Mouse (Mus musculus) midbrain, embryonic 14.5 days (tissue): Measurements from ENCODE around the gene Apobec3. TPM values are rescaled to one million over a fixed set of nuclear protein-coding genes. Genes with fewer than 3 reads are reported as not detected.
"Not testable (repeated sequence)": the region's sequence is repeated elsewhere in the genome, so short reads cannot be mapped to it uniquely, and the experiment has no call there.

Source experiments
- ATAC-seq: fragments of 200-750 bp; cut with Nextera tagmentation; 2 replicates; pipeline ENCODE4 v1.8.0; 2017; ENCODE audit warnings: moderate number of reproducible peaks, moderate library complexity; ENCODE audit not compliant: low FRiP score, low TSS enrichment
- DNase-seq: peaks from one replicate; pipeline ENCODE4 v3.0.0-alpha.2; 2015
- H3K27ac ChIP-seq: fragments of 300-500 bp; sonication (generic); replicated peaks from 2 replicates; pipeline ENCODE4 v1.5.1; 2014; ENCODE audit warnings: mild to moderate bottlenecking, low read depth, low read length, moderate library complexity
- H3K27me3 ChIP-seq: fragments of 300-500 bp; sonication (generic); 2 replicates; pipeline ENCODE4 v1.6.1; 2014; ENCODE audit warnings: low read length, control low read depth, mixed read lengths; ENCODE audit not compliant: control insufficient read depth, insufficient read depth
- H3K36me3 ChIP-seq: fragments of 300-500 bp; sonication (generic); 2 replicates; pipeline ENCODE4 v1.6.1; 2014; ENCODE audit warnings: low read length, control low read depth; ENCODE audit not compliant: control insufficient read depth, insufficient read depth
- H3K4me1 ChIP-seq: fragments of 300-500 bp; sonication (generic); 2 replicates; pipeline ENCODE4 v1.6.1; 2014; ENCODE audit warnings: mild to moderate bottlenecking, antibody characterized with exemption, low read length, control low read depth; ENCODE audit not compliant: control insufficient read depth, insufficient read depth
- H3K4me2 ChIP-seq: fragments of 300-500 bp; sonication (generic); 2 replicates; pipeline ENCODE4 v1.6.1; 2014; ENCODE audit warnings: mild to moderate bottlenecking, low read length, moderate library complexity
- H3K4me3 ChIP-seq: fragments of 300-500 bp; sonication (generic); replicated peaks from 2 replicates; pipeline ENCODE4 v1.5.1; 2014; ENCODE audit warnings: low read depth, low read length
- H3K9ac ChIP-seq: fragments of 300-500 bp; sonication (generic); replicated peaks from 2 replicates; pipeline ENCODE4 v1.6.1; 2014; ENCODE audit warnings: mild to moderate bottlenecking, low read length, moderate library complexity
- H3K9me3 ChIP-seq: fragments of 300-500 bp; sonication (generic); 2 replicates; pipeline ENCODE4 v1.6.1; 2016; ENCODE audit warnings: low read length, control low read depth, mixed read lengths; ENCODE audit not compliant: control insufficient read depth
- WGBS: fragments of 180-500 bp; shearing (Covaris S2); extraction: QIAGEN DNeasy Blood & Tissue Kit; methylation state at CpG from one replicate; pipeline ENCODE4 v1.1.7; 2014; 5-methylcytosine and 5-hydroxymethylcytosine counted together
- polyA plus RNA-seq: library from polyadenylated mRNA; unstranded; fragments of >200 nt; fragmentation: Nextera tagmentation; extraction: Ambion mirVana; gene quantifications from 2 replicates; pipeline ENCODE4 v1.2.1, GENCODE M21; 2014

The Apobec3 gene
- polyA plus RNA-seq, 1 experiment from 2014 or later = 5.0 TPM

DNA sequence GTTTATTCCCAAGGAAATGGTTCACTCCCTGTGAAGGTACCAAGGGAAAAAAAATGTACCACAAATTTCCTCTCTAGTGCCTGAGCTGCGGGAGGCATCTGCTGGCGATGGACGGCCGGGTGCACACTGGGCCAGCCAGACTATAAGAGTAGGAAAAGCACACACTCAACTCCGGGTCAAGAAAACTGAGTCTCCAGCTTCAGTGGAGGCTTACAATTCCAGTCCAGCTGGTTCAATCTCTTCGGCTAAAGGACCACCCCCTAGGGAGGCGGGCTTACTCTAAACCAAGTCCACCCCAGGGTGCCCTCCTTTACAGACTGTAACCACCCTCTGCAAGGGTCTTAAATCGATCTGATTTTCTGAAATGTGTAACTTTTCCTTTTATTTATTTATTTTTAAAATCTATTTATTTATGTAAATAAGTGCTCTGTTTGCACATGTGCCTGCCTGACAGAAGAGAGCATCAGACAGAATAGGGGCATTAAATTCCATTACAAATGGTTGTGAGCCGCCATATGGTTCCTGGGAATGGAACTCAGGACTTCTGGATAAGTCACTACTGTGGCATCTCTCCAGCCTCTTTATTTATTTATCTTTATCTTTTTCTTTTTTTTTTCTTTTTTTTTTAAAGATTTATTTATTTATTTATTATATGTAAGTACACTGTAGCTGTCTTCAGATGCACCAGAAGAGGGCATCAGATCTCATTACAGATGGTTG lies 44.4 kb downstream of the Apobec3 start:
- peaks cover 23% of the 10 kb centered on the region for H3K4me1 ChIP-seq
- H3K27ac ChIP-seq = no peak overlapping the region
- WGBS = 35% methylated on average over 9 of the region's 9 CpGs
- H3K4me3 ChIP-seq = no peak overlapping the region
- H3K9me3 ChIP-seq = no peaks in the 10 kb centered on the region
- H3K36me3 ChIP-seq = no peaks in the 10 kb centered on the region
- H3K27me3 ChIP-seq = peaks cover 9% of the 10 kb centered on the region; the same call in 1 of the 2 replicates
- DNase-seq (no peak), ATAC-seq (no peak)
- no peak overlapping the region for H3K4me2 ChIP-seq
- H3K9ac ChIP-seq = no peak overlapping the region

DNA sequence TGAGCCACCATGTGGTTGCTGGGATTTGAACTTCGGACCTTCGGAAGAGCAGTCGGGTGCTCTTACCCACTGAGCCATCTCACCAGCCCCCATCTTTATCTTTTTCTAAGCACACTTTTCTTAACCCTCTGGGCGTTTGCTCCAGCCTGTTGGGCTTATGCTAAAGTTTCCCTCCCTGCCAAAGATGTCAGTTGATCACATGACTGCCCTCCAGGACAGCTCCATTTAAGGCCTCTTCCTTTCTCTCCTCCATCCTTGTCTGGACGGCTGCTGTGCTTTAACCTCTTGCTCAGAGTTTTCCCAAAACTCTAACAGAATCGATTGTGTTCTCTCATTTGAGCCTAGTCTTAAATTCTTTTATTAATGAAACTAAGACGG lies 44.9 kb downstream of the Apobec3 start:
- WGBS = 66% methylated on average over 7 of the region's 7 CpGs
- Histone ChIP-seq H3K27ac (no peak overlapping the region), H3K4me2 (no peak overlapping the region), H3K4me3 (no peak overlapping the region), H3K9ac (no peak overlapping the region), H3K4me1 (peaks cover 23% of the 10 kb centered on the region), H3K36me3 (no peaks in the 10 kb centered on the region), H3K27me3 (peaks cover 9% of the 10 kb centered on the region; the same call in 1 of the 2 replicates), H3K9me3 (no peaks in the 10 kb centered on the region)
- ATAC-seq = no peak
- no peak for DNase-seq

DNA sequence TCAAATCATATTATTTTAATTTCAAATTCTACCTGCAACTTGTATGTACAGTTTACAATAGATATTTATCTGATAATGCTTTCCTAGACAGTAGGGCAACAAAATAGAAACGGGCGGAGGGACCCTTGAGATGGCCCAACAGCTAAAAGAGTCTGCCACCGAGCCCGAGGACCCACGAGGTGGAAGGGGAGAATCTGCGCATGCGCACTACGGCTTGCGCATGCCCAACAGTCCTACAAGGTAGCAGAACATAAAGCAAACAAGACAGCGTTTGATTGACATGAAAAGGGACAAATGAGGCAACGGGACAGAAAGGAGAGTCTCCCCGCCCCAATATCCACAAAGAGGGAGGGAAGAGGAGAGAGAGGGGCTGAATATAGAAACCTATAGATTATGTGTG lies 47.6 kb downstream of the Apobec3 start:
- no peaks in the 10 kb centered on the region for H3K36me3 ChIP-seq
- ATAC-seq (no peak), DNase-seq (no peak)
- H3K9ac ChIP-seq = no peak overlapping the region
- no peak overlapping the region for H3K27ac ChIP-seq
- 94% methylated on average over 12 of the region's 12 CpGs for WGBS
- no peak overlapping the region for H3K4me3 ChIP-seq
- peaks cover 7% of the 10 kb centered on the region; the same call in 1 of the 2 replicates for H3K4me1 ChIP-seq
- no peaks in the 10 kb centered on the region for H3K9me3 ChIP-seq
- no peak overlapping the region for H3K4me2 ChIP-seq
- no peaks in the 10 kb centered on the region for H3K27me3 ChIP-seq

DNA sequence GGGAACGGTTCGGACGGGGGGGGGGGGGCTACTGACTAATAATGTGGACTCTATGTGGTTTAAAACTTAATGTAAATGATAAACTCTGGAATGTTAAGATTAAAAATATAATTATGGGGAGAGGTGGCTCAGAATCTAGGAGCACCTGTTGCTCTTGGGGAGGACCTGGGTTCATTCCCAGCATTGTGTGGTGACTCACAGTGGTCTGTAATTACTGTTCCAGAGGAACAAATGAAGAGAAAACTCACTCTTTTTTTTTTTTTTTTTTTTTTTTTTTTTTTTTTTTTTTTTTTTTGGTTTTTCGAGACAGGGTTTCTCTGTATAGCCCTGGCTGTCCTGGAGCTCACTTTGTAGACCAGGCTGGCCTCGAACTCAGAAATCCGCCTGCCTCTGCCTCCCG lies 48.0 kb downstream of the Apobec3 start:
- not testable (repeated sequence) for DNase-seq, H3K9ac ChIP-seq, H3K4me3 ChIP-seq, H3K27ac ChIP-seq, H3K36me3 ChIP-seq, H3K9me3 ChIP-seq, H3K4me2 ChIP-seq, H3K27me3 ChIP-seq, ATAC-seq, H3K4me1 ChIP-seq
- 80% methylated on average over 4 of the region's 7 CpGs for WGBS

DNA sequence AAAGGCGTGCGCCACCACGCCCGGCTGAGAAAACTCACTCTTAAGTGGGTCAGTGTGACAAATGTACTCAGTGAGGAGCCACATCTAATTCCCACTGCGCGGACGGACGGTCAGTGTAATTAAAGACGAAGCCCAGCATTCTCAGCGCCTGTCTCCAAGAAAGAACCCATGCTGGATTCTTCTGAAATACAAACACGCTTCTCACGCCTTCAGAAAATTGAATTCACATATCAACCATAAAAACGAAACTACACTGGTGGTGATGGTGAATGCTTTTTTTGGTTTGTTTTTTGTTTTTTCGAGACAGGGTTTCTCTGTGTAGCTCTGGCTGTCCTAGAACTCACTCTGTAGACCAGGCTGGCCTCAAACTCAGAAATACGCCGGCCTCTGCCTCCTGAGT lies 48.5 kb downstream of the Apobec3 start:
- Histone ChIP-seq H3K27ac (no peak overlapping the region), H3K36me3 (no peaks in the 10 kb centered on the region), H3K4me3 (no peak overlapping the region), H3K27me3 (no peaks in the 10 kb centered on the region), H3K4me2 (no peak overlapping the region), H3K9me3 (no peaks in the 10 kb centered on the region), H3K4me1 (no peaks in the 10 kb centered on the region), H3K9ac (no peak overlapping the region)
- DNase-seq = no peak
- WGBS = 91% methylated on average over 16 of the region's 16 CpGs
- no peak for ATAC-seq

DNA sequence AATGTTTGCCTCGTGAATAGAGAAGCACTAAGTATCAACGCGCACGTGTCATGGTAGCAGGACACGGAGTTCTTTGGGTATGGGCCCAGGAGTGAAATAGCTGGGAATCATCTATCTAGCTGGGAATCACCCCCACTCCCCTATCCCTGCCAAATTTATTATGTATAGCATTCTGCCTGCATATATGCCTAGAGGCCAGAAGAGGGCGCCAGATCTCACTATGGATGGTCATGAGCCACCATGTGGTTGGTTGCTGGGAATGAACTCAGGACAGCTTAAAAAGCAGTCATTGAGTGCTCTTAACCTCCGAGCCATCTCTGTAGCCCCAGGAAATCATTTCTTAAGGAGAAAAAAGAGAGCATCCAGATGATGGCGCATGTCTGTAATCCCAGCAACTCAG lies 49.5 kb downstream of the Apobec3 start:
- DNase-seq (peak; percentile 79), ATAC-seq (no peak)
- H3K4me1 ChIP-seq = no peaks in the 10 kb centered on the region
- H3K36me3 ChIP-seq = no peaks in the 10 kb centered on the region
- 29% methylated on average over 8 of the region's 8 CpGs for WGBS
- H3K4me3 ChIP-seq = no peak overlapping the region
- no peak overlapping the region for H3K9ac ChIP-seq
- H3K27ac ChIP-seq = no peak overlapping the region
- no peak overlapping the region for H3K4me2 ChIP-seq
- no peaks in the 10 kb centered on the region for H3K27me3 ChIP-seq
- no peaks in the 10 kb centered on the region for H3K9me3 ChIP-seq

DNA sequence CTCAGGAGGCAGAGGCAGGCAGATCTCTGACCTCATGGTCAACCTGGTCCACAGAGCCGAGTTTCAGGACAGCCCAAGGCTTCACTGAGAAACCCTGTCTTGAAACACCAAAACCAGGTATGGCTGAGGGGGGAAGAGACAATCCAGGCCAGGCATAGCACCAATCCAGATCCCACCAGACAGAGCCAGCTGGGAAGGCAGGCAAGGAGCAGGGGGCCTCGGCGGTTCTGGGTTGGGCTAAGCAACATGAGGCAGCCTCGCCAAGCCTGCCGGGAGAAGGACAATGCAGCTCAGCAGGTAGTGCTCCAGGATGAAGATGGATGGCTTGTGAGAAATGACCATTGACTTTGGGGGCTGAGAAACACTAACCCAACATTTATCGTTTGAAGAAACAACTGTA lies 51.1 kb downstream of the Apobec3 start:
- Histone ChIP-seq H3K27ac (no peak overlapping the region), H3K27me3 (no peaks in the 10 kb centered on the region), H3K36me3 (no peaks in the 10 kb centered on the region), H3K4me1 (no peaks in the 10 kb centered on the region), H3K9me3 (no peaks in the 10 kb centered on the region), H3K4me3 (no peak overlapping the region), H3K4me2 (no peak overlapping the region), H3K9ac (no peak overlapping the region)
- DNase-seq (no peak), ATAC-seq (no peak)
- WGBS = 88% methylated on average over 6 of the region's 6 CpGs

DNA sequence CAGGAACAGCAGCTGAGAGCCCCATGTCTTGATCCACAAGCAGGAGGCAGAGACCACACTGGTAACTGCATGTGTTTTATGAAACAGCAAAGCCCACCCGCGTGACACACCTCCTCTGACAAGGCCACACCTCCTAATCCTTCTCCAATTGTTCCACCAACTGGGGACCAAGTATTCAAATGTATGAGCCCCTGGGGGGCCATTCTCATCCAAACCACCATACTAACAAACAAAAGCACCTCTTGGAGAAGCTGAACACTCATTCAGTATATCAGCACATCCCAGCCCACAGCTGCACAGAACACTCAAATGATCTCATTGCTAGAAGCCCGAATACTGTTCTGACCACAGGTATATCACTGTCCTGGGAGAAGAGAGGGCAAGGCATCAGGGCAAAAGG lies 52.1 kb downstream of the Apobec3 start:
- H3K4me2 ChIP-seq = no peak overlapping the region

DNA sequence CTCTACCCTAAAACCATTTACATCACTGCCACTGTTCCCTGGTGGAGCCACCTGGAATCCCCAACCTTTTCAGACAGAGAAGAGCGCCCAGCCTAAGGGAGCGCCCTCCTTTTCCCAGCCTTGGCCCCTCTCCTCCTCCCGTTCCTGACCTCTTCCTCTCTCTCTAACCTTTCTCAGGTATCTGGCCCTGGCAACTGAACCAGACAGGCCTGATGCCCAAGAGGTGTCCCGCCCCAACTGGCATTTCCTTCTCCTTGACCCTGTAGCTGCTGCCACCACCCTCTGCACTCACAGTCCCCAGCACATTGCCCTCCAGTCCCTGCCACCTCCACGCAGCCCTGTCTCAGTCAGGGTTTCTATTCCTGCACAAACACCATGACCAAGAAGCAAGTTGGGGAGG lies 53.5 kb downstream of the Apobec3 start:
- peaks cover 5% of the 10 kb centered on the region for H3K4me1 ChIP-seq
- H3K9me3 ChIP-seq = no peaks in the 10 kb centered on the region
- H3K36me3 ChIP-seq = no peaks in the 10 kb centered on the region
- no peak overlapping the region for H3K27ac ChIP-seq
- no peak overlapping the region for H3K4me2 ChIP-seq
- 85% methylated on average over 5 of the region's 5 CpGs for WGBS
- DNase-seq (no peak), ATAC-seq (no peak)
- no peak overlapping the region for H3K4me3 ChIP-seq
- H3K9ac ChIP-seq = no peak overlapping the region
- H3K27me3 ChIP-seq = no peaks in the 10 kb centered on the region

More for the DNA sequence above, 52.1 kb downstream of the Apobec3 start:
- Histone ChIP-seq H3K27ac (no peak overlapping the region), H3K27me3 (no peaks in the 10 kb centered on the region), H3K9me3 (no peaks in the 10 kb centered on the region), H3K36me3 (no peaks in the 10 kb centered on the region), H3K4me1 (no peaks in the 10 kb centered on the region), H3K4me3 (no peak overlapping the region), H3K9ac (no peak overlapping the region)
- no peak for ATAC-seq
- WGBS = 70% methylated on average over 3 of the region's 3 CpGs
- DNase-seq = no peak
